Mouse (Mus musculus) cortical plate, adult 2 months (tissue): ENCODE results near the gene Zzz3.

ENCODE experiments used
- CTCF ChIP-seq: fragments of 200-500 bp; IDR thresholded peaks from 2 replicates; pipeline ENCODE4 v1.5.1; 2011; ENCODE audit warnings: mild to moderate bottlenecking, control low read depth, low read length; ENCODE audit not compliant: insufficient read depth; ENCODE audit errors: extremely low read depth
- POLR2A ChIP-seq: fragments of 200-500 bp; IDR thresholded peaks from 2 replicates; pipeline ENCODE4 v1.6.1; 2011; ENCODE audit warnings: mild to moderate bottlenecking, low read length, control low read depth; ENCODE audit not compliant: insufficient read depth; ENCODE audit errors: extremely low read depth

DNA sequence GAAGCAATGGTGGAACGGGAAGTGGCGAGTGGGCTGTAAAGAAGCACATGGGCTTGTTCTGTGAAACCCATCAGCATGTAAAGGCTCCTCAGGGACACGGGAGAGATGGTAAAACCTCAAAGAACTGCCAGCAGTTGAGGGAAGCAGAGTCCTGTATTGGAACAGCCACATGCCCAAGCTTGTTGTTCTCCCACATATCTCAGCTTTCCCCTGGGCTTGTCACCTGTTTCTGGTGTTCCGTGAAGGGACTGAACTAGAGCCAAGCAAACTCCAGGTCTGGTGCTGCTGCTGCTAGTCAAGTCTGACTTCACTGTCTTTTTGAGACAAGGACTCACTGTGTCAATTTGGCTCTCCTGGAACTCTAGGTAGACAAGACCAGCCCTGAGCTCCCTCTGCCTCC lies 72.0 kb downstream of the Zzz3 start:
- TF ChIP-seq CTCF = no peak
- no peak for TF ChIP-seq POLR2A
